Mouse (Mus musculus): ENCODE results near the gene Patz1. TPM values are rescaled to one million over a fixed set of nuclear protein-coding genes. Genes with fewer than 3 reads are reported as not detected.

Gene Patz1
- polyA plus RNA-seq (2015; fragmentation: Nextera tagmentation; extraction: Ambion mirVana), result 11.5 and 12.6 TPM in 2 replicates

DNA sequence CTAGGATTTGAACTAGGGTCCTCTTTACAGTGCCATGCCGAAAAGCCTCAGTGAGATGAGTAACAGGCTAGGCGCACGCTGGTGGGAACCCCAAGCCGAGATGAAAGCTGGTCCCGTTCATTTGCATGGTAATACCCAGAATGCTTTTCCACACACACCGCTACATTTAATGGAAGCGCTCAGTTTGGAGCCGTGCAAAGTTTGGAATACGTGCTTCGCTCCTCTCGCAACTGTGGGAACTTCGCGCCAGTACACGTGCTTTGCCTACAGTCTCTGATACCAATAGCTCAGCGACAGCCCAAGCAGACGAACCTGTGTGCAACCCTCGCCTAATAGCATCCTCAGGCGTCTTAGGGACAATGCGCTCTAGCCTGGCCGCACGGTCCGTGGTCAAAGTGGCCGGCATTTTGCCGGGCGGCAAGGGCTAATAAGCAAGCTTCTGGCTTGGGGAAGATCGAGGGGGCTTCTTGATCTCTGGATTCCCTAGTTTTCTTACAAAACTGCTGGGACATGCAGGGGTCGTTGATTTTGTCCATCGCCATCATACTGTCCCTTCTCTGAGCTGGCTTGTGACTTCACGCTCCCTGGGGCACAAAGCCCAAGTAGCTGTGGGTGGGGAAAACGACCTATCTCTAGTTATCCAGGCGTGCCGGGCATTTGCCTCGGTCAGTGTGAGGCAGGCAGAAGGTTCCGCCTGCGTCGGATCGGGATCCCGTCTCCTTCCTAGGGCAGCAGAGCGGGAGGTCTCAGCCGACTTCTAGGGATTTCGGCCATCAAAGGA lies at the start of gene Patz1:
Patz1 (plus strand) TSS at position 354 of the 781 bp plus-strand sequence.
- H3K9ac ChIP-seq, result peak within 1 kb of the TSS; percentile 81
- H3K9me3 ChIP-seq (replicated peaks), result no peaks in the 10 kb centered on the region
- H3K4me1 ChIP-seq (replicated peaks), result peaks cover 61% of the 10 kb centered on the region
- peak within 1 kb of the TSS; percentile 100 for H3K4me2 ChIP-seq
- peak; percentile 26 for ATAC-seq (ENCODE audit: insufficient read depth)
- peak within 1 kb of the TSS; percentile 93 for H3K27ac ChIP-seq (replicated peaks)
- under 1% methylated on average over 41 of the region's 41 CpGs for WGBS (ENCODE audit: insufficient replicate concordance)
- H3K4me3 ChIP-seq (replicated peaks), result peak within 1 kb of the TSS; percentile 94
- H3K36me3 ChIP-seq (replicated peaks), result peaks cover 6% of the 10 kb centered on the region
- H3K27me3 ChIP-seq, result peaks cover 21% of the 10 kb centered on the region

DNA sequence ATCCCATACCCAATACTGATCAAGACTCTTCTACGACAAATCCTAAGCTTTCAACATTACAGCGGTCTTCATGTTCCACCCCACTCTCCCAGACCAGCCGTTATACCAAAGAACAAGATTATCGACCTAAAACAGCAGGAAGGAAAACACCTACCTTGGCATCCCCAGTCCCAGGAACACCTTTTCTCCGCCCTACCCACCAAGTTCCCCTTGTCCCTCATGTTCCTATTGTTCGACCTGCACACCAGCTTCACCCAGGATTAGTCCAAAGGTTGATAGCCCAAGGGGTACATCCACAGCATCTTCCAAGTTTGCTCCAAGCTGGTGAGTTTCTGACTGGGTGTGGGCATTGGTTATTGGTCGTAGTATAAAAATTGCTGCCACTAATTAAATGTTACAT lies 46.3 kb upstream of the Patz1 start:
- Histone ChIP-seq H3K9ac (no peak overlapping the region), H3K4me2 (no peak overlapping the region), H3K27ac (replicated peaks) (no peak overlapping the region), H3K4me1 (replicated peaks) (no peaks in the 10 kb centered on the region), H3K27me3 (no peaks in the 10 kb centered on the region), H3K9me3 (replicated peaks) (no peaks in the 10 kb centered on the region), H3K36me3 (replicated peaks) (peaks cover 98% of the 10 kb centered on the region), H3K4me3 (replicated peaks) (no peak overlapping the region)
- 83% methylated on average over 7 of the region's 7 CpGs for WGBS (ENCODE audit: insufficient replicate concordance)
- ATAC-seq (ENCODE audit: insufficient read depth), result no peak

DNA sequence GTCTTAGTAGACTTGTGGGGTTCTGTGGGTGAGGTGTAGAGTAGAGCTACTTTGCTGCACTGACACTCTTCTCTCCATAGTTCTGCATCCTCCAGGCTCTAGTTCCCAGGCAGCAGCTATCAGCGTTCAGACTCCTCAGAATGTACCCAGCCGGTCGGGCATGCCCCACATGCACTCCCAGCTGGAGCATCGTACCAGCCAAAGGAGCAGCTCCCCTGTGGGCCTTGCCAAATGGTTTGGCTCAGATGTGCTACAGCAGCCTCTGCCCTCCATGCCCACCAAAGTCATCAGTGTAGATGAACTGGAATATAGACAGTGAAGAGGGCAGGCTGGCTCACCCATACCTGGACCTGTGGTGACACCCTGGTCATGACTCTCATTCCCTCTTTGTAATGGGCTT lies 44.9 kb upstream of the Patz1 start:
- Histone ChIP-seq H3K4me3 (replicated peaks) (no peak overlapping the region), H3K36me3 (replicated peaks) (peaks cover 98% of the 10 kb centered on the region), H3K27ac (replicated peaks) (no peak overlapping the region), H3K27me3 (no peaks in the 10 kb centered on the region), H3K4me2 (no peak overlapping the region), H3K9ac (no peak overlapping the region), H3K9me3 (replicated peaks) (no peaks in the 10 kb centered on the region), H3K4me1 (replicated peaks) (no peaks in the 10 kb centered on the region)
- no peak for ATAC-seq (ENCODE audit: insufficient read depth)
- 83% methylated on average over 4 of the region's 4 CpGs for whole genome bisulfite sequencing (ENCODE audit: insufficient replicate concordance)

DNA sequence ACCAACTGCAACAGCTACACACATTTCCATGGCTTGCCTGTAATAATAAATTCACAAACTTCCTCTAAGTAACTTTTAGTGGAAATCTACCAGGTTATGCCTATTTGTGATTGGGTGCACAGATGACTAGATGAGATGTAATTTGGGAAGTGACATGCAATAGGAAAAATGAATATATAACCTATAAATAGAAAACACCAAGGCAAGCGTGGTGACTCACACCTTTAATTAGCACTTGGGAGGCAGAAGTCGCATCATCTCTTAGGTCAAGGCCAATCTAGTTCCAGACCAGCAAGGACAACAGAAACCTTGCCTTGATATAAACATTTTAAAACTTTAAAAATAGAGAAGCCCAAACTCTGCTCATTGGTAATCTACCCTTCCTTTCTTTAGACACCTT lies 41.3 kb upstream of the Patz1 start:
- H3K9me3 ChIP-seq (replicated peaks), result no peaks in the 10 kb centered on the region
- 74% methylated on average over 2 of the region's 2 CpGs for WGBS (ENCODE audit: insufficient replicate concordance)

DNA sequence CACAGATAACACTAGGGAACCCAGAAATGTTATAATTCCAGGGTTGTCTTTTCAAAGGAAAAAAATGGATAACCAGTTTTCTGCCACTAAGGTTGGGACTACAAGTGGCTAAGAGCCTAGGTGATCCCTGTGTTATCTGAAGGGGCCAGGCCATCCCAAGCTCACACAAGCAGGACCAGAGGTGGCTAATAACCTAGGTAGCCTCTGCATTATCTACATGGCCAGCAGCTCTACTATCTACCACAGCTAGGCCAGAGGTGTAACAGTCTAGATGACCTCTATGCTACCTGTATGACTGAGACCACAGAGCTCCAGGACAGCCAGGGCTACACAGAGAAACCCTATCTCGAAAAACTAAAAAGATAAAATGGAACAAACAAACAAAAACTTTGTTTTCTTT lies 29.1 kb upstream of the Patz1 start:
- ATAC-seq (ENCODE audit: insufficient read depth), result peak; percentile 52
- peaks cover 89% of the 10 kb centered on the region for H3K36me3 ChIP-seq (replicated peaks)
- H3K27ac ChIP-seq (replicated peaks), result no peak overlapping the region
- peaks cover 22% of the 10 kb centered on the region for H3K4me1 ChIP-seq (replicated peaks)
- H3K9me3 ChIP-seq (replicated peaks), result no peaks in the 10 kb centered on the region
- no peak overlapping the region for H3K4me3 ChIP-seq (replicated peaks)
- H3K27me3 ChIP-seq, result no peaks in the 10 kb centered on the region
- no peak overlapping the region for H3K4me2 ChIP-seq
- 75% methylated on average over 1 of the region's 1 CpGs for WGBS (ENCODE audit: insufficient replicate concordance)
- H3K9ac ChIP-seq, result no peak overlapping the region

More for the DNA sequence above, 41.3 kb upstream of the Patz1 start:
- H3K4me1 ChIP-seq (replicated peaks), result no peaks in the 10 kb centered on the region
- no peak overlapping the region for H3K9ac ChIP-seq
- H3K4me2 ChIP-seq, result no peak overlapping the region
- no peak overlapping the region for H3K4me3 ChIP-seq (replicated peaks)
- H3K36me3 ChIP-seq (replicated peaks), result peaks cover 98% of the 10 kb centered on the region
- no peak for ATAC-seq (ENCODE audit: insufficient read depth)
- no peaks in the 10 kb centered on the region for H3K27me3 ChIP-seq
- H3K27ac ChIP-seq (replicated peaks), result no peak overlapping the region

DNA sequence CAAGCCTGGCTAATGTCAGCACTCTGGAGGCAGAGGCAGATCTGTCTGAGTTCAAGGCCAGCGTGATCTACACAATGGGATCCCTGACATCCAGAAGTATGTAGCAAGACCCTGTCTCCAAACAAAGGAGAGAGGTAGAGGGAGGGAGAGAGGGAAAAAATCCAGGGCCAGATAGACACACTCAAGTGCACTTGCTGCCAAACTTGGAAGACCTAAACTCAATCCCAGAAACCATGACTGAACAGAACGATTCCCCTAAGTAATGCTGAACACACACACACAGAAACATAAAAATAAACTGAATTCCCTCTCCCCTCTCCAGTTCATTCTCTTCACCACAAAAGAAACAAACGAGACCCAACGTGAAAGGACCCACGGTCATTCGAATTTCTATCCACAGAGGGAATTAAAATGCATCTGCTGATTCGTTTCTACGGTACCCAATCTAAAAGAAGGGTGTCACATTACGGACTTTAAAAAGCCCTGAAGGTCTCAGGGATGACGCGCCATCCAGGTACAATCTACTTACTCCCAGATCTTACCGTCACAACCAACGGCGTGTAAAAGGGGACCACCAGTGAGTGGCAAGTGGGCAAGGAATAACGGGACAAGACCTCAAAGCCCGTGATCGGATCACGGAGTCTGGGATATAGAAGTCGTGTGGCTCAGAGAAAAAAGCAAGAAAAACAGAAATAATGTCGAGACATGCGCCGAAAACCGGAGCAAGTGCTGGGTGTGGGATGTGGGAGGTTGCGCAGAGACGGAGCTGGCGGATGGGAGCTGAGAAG lies 23.2 kb upstream of the Patz1 start:
- Histone ChIP-seq H3K4me3 (replicated peaks) (peak overlapping the region; percentile 79), H3K4me1 (replicated peaks) (peaks cover 35% of the 10 kb centered on the region), H3K9ac (peak overlapping the region; percentile 90), H3K4me2 (peak overlapping the region; percentile 75), H3K36me3 (replicated peaks) (peaks cover 38% of the 10 kb centered on the region), H3K27me3 (no peaks in the 10 kb centered on the region), H3K27ac (replicated peaks) (peak overlapping the region; percentile 79), H3K9me3 (replicated peaks) (no peaks in the 10 kb centered on the region)
- no peak for ATAC-seq (ENCODE audit: insufficient read depth)
- WGBS (ENCODE audit: insufficient replicate concordance), result 1% methylated on average over 26 of the region's 26 CpGs

DNA sequence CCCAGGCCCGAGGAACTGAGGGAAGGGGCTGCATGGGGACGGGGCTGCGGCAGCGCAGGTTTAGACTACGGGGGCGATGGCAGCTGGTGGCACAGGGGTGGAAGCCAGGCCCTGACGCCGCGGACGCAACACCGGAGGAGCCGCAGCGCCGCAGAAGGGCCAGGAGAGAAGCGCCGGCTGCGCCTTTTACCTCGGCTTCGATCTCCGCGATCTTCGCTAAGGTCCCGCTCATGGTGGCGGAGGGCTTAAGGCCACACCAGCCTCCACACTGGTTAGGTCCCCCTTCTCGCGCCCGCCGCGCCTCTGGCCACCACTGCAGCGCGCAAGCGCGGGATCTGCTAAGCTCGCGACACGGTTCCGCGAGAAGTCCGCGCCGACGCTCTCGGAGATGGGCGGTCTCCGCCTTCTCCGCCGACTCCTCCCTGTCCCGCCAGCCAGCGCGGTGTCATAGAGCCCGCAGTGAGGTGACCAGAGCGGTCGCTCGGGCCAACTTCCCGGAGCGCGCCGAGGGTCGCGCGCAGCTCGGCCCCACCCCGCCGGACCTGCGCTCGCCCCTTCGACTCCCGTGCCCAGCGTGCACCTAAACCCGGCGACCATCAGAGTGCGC lies 22.5 kb upstream of the Patz1 start, which contains the start of gene Drg1:
Drg1 (minus strand) TSS at position 337 of the 607 bp plus-strand sequence.
- peaks cover 32% of the 10 kb centered on the region for H3K36me3 ChIP-seq (replicated peaks)
- ATAC-seq (ENCODE audit: insufficient read depth), result peak; percentile 98
- no peaks in the 10 kb centered on the region for H3K9me3 ChIP-seq (replicated peaks)
- under 1% methylated on average over 72 of the region's 72 CpGs for WGBS (ENCODE audit: insufficient replicate concordance)
- H3K27ac ChIP-seq (replicated peaks), result peak within 1 kb of the TSS; percentile 79
- peaks cover 35% of the 10 kb centered on the region for H3K4me1 ChIP-seq (replicated peaks)
- H3K4me3 ChIP-seq (replicated peaks), result peak within 1 kb of the TSS; percentile 79
- H3K4me2 ChIP-seq, result peak within 1 kb of the TSS; percentile 75
- H3K27me3 ChIP-seq, result no peaks in the 10 kb centered on the region
- H3K9ac ChIP-seq, result peak within 1 kb of the TSS; percentile 90

DNA sequence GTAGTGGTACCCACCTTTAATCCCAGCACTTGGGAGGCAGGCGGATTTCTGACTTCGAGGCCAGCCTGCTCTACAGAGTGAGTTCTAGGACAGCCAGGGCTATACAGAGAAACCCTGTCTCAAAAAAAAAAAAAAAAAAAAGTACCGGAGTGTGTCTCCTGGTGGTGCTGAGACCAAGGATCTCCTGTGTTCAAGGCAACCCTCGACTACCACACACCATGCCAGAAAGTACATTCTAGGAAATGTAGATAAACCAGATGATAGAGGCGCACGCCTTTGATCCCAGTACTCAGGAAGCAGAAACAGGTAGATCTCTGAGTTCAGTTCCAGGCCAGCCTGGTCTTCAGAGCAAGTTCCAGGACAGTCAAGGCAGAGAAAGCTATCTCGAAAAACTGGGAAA lies 21.5 kb upstream of the Patz1 start:
- Histone ChIP-seq H3K4me3 (replicated peaks) (peak overlapping the region; percentile 79), H3K36me3 (replicated peaks) (peaks cover 22% of the 10 kb centered on the region), H3K27me3 (no peaks in the 10 kb centered on the region), H3K4me1 (replicated peaks) (peaks cover 35% of the 10 kb centered on the region), H3K27ac (replicated peaks) (peak overlapping the region; percentile 78; the same call in 1 of the 2 replicates), H3K9ac (peak overlapping the region; percentile 90), H3K9me3 (replicated peaks) (no peaks in the 10 kb centered on the region), H3K4me2 (peak overlapping the region; percentile 75)
- WGBS (ENCODE audit: insufficient replicate concordance), result 26% methylated on average over 7 of the region's 7 CpGs
- ATAC-seq (ENCODE audit: insufficient read depth), result no peak

DNA sequence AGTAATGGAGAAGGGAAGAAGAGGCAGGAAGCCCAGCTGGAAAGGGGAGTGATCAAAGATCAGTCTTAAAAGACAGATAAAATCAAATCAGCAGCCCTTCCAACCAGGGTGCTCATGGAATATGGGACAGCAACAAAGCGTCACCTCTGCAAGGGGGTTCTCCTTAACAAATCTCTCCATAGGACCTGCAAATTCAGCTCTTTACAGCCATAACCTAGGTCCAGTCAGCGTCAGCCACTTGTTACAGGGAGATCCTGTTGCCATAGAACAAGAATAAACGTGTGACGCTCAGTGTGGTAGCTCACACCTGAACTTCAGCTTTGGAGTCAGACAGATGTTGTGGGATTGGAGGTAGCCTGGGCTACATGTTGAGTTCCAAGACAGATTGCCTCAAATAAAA lies 19.4 kb upstream of the Patz1 start:
- no peak overlapping the region for H3K27ac ChIP-seq (replicated peaks)
- ATAC-seq (ENCODE audit: insufficient read depth), result no peak
- 55% methylated on average over 4 of the region's 4 CpGs for WGBS (ENCODE audit: insufficient replicate concordance)
- H3K9me3 ChIP-seq (replicated peaks), result no peaks in the 10 kb centered on the region
- H3K9ac ChIP-seq, result no peak overlapping the region
- peaks cover 2% of the 10 kb centered on the region; the same call in 1 of the 2 replicates for H3K36me3 ChIP-seq (replicated peaks)
- H3K4me1 ChIP-seq (replicated peaks), result peaks cover 24% of the 10 kb centered on the region
- H3K4me2 ChIP-seq, result no peak overlapping the region
- no peak overlapping the region for H3K4me3 ChIP-seq (replicated peaks)
- H3K27me3 ChIP-seq, result no peaks in the 10 kb centered on the region

DNA sequence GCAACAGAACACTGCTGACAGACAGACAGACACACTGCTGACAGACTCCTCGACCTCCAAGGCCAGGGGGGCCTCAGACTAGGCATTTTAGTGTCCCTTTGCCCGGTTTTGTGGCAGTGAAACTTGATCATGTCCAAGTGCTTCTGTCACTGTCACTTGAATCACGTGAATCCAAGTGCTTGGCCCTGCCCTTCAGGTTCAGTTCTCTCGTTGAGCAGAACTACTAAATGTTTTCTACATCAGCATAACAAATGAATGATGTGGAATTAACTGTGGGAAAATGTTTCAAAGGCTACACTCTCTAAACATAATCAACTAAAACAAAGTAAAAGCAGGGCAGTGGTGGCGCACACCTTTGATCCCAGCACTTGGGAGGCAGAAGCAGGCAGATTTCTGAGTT lies 10.3 kb upstream of the Patz1 start:
- H3K27ac ChIP-seq (replicated peaks), result no peak overlapping the region
- H3K9ac ChIP-seq, result no peak overlapping the region
- no peaks in the 10 kb centered on the region for H3K36me3 ChIP-seq (replicated peaks)
- no peak overlapping the region for H3K4me2 ChIP-seq
- no peak for ATAC-seq (ENCODE audit: insufficient read depth)
- WGBS (ENCODE audit: insufficient replicate concordance), result 59% methylated on average over 5 of the region's 5 CpGs
- H3K4me1 ChIP-seq (replicated peaks), result no peaks in the 10 kb centered on the region
- no peaks in the 10 kb centered on the region for H3K27me3 ChIP-seq
- H3K4me3 ChIP-seq (replicated peaks), result no peak overlapping the region
- no peaks in the 10 kb centered on the region for H3K9me3 ChIP-seq (replicated peaks)

DNA sequence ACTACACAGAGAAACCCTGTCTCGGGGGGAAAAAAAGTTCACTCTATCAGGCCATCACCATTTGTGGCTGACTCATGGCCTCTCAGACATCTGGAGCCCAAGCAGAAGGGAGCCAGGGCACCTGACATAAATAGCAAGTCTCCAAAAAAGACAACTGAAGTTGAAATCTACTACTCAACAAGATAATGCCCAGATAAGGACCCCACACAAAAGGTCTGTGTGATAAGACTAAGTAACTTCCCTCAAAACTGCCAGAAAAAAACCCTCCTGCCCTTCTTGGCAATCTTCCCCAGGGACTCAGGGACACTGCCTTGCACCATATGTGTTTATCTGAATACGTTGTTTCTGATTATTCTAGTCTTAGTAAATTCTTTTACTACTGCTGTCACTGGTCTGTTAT lies 8.9 kb upstream of the Patz1 start:
- Histone ChIP-seq H3K27ac (replicated peaks) (no peak overlapping the region), H3K9me3 (replicated peaks) (no peaks in the 10 kb centered on the region), H3K36me3 (replicated peaks) (no peaks in the 10 kb centered on the region), H3K9ac (no peak overlapping the region), H3K4me2 (no peak overlapping the region), H3K4me1 (replicated peaks) (no peaks in the 10 kb centered on the region), H3K27me3 (no peaks in the 10 kb centered on the region), H3K4me3 (replicated peaks) (no peak overlapping the region)
- no peak for ATAC-seq (ENCODE audit: insufficient read depth)
- 36% methylated on average over 2 of the region's 2 CpGs for WGBS (ENCODE audit: insufficient replicate concordance)
